Mouse (Mus musculus) ovary, adult 10 weeks (tissue): Measurements from ENCODE around the gene Fat1. TPM values are rescaled to one million over a fixed set of nuclear protein-coding genes. Genes with fewer than 3 reads are reported as not detected.

Experiments
- polyA plus RNA-seq: library from polyadenylated mRNA; stranded (reverse); fragments of 350-450 nt; fragmentation: Illumina TruSeq; extraction: RNeasy Lipid Tissue Mini Kit (QIAGEN cat#74804); gene quantifications from one replicate; pipeline ENCODE4 v1.2.3, GENCODE M21; 2014

Gene Fat1
- polyA plus RNA-seq = 54.7 TPM

DNA sequence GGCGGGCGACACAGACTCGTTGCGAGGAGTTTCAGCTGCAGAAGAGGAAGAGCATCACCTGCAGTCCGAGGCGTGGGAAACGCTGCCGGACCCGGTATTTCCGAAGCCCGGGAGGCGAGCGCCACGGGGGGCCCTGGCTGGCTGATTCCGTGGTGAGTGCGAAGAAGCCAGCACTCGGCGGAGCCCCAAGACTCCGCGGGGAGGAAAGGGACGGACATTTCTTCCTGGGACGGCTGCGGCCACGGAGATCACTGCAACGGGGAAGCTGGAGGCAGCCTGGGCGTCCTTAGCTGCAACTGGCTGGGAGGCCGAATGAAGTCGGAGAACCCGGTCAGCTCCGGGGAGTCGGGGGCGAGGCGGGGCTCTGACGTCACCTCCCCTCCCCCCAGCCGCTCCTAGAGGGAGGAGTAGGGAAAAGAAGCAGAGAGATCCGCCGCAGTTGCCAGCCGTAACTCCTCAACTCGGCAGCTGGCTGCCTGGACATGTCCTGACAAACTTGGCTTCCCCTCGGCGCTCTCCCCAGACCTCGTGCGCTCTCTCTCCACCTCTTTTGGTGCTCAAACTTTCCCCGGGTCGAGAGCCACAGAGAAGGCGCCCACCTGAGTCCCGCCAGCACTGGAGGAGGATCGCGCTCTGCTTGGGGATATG lies at the start of gene Fat1:
Gene Fat1 (plus strand): TSS at position 598 of the 648 bp plus-strand sequence.

DNA sequence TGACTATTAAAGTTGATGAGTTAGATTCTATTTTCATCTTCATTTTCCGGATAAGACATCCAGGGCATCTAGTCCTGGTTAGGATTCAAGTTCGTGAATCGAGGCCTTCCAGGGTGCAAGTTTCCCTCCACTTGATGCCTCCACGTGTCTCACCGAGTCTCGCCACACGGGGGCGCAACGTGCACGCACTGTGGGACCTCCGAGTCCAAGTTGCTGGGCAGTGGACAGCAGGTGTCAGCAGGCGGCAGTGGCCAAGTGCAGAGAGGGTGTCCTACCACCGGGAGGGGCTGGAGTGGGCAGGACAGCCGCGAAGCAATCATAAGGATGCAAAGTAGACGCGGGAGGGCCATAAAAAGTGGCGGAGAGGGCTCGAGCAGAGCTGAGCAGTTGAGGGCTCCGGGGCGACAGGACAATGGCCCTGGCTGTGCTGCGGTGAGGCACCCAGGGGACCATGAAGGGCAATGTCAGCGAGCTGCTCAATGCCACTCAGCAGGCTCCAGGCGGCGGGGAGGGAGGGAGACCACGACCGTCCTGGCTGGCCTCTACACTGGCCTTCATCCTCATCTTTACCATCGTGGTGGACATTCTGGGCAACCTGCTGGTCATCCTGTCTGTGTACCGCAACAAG lies 133.6 kb downstream of the Fat1 start, which contains the start of gene Mtnr1a:
Gene Mtnr1a (plus strand): TSS at position 379 of the 628 bp plus-strand sequence.

Other genes starting within 250 kb of the Fat1 start
- not detected for gene Mtnr1a, start 133.7 kb downstream of the Fat1 start, polyA plus RNA-seq